In genomic region chr10:37014274-37015107, GRCm38 (mm10) we compare ENCODE assay signal across 8 mouse cellular contexts. TPM values are rescaled to one million over a fixed set of nuclear protein-coding genes. Genes with fewer than 3 reads are reported as not detected.
DNase-seq lines count a peak whose midpoint lies in the region; ATAC-seq and TF ChIP-seq lines count a peak whose summit lies in the region.

No protein-coding gene starts in this region.

- no peaks in the 10 kb centered on the region for H3K4me1 ChIP-seq in intestine, postnatal 0 days (replicated peaks; ENCODE audit: control insufficient read depth, insufficient read depth, low read length)
- H3K4me1 ChIP-seq in limb, embryonic 10.5 days = no peaks in the 10 kb centered on the region

- H3K27ac ChIP-seq in intestine, postnatal 0 days (ENCODE audit: low read depth, low read length) = no peak overlapping the region
- no peak overlapping the region for H3K27ac ChIP-seq in limb, embryonic 10.5 days

- H3K9ac ChIP-seq in intestine, postnatal 0 days (ENCODE audit: low read depth, low read length) = no peak overlapping the region

- 48% methylated on average over 8 of the region's 8 CpGs for WGBS in intestine, postnatal 0 days
- 56% methylated on average over 8 of the region's 8 CpGs for WGBS in limb, embryonic 10.5 days

- peak; percentile 9 for DNase-seq in 3134 (ENCODE audit: extremely low read depth, insufficient read length, low spot score)
- peak; percentile 60 for DNase-seq in Muller cell, postnatal 12 days (ENCODE audit: inconsistent ontology term)
- peak; percentile 61 for DNase-seq in cerebellum, adult 9-10 months
- DNase-seq in limb, embryonic 10.5 days (ENCODE audit: low spot score) = peak; percentile 76
- DNase-seq in naive thymus-derived CD4-positive, alpha-beta T cell, adult 2 months (ENCODE audit: low read depth) = peak; percentile 71
- DNase-seq in testis, postnatal 10 days (ENCODE audit: low spot score) = peak; percentile 83

- ATAC-seq in frontal cortex, adult (ENCODE audit: low TSS enrichment) = peak; percentile 98
- ATAC-seq in intestine, postnatal 0 days = 0 out of 2 replicates have a peak, but pooled peaks have one; percentile 59

- H3K4me3 ChIP-seq in intestine, postnatal 0 days (ENCODE audit: low read depth, low read length) = no peak overlapping the region
- no peak overlapping the region for H3K4me3 ChIP-seq in limb, embryonic 10.5 days

- TF ChIP-seq CTCF in intestine, postnatal 0 days (IDR thresholded peaks at IDR 0.05; ENCODE audit: low read depth) = peak; percentile 92

- H3K36me3 ChIP-seq in intestine, postnatal 0 days (ENCODE audit: control insufficient read depth, insufficient read depth) = no peaks in the 10 kb centered on the region
- H3K36me3 ChIP-seq in limb, embryonic 10.5 days = no peaks in the 10 kb centered on the region

- H3K9me3 ChIP-seq in intestine, postnatal 0 days (ENCODE audit: control insufficient read depth) = no peaks in the 10 kb centered on the region
- no peaks in the 10 kb centered on the region for H3K9me3 ChIP-seq in limb, embryonic 10.5 days (replicated peaks)

- H3K4me2 ChIP-seq in intestine, postnatal 0 days (replicated peaks; ENCODE audit: low read depth) = no peak overlapping the region

- no peaks in the 10 kb centered on the region for H3K27me3 ChIP-seq in intestine, postnatal 0 days (replicated peaks; ENCODE audit: control insufficient read depth, insufficient read depth, low read length)
- H3K27me3 ChIP-seq in limb, embryonic 10.5 days (ENCODE audit: low read depth, poor library complexity, severe bottlenecking) = no peaks in the 10 kb centered on the region

RNA-seq across cellular contexts. Expression of gene Hdac2, which starts 40.1 kb away (rescaled TPM):
- polyA plus RNA-seq in intestine, postnatal 0 days (2015; fragmentation: Nextera tagmentation; extraction: Ambion mirVana) = 63.3 and 68.6 TPM in 2 replicates
- polyA plus RNA-seq in limb, embryonic 10.5 days (2016; fragmentation: Nextera tagmentation; extraction: Ambion mirVana) = 285 and 327 TPM in 2 replicates

Comparison
In these comparisons a context has a peak if more than half of its experiments do, and no peak if none do; other contexts are left out.
1. DNase-seq: peak in every context shown above with its lines; median percentile 83 in testis, postnatal 10 days; 76 in limb, embryonic 10.5 days; 71 in naive thymus-derived CD4-positive, alpha-beta T cell, adult 2 months; 61 in cerebellum, adult 9-10 months; 60 in Muller cell, postnatal 12 days; 9 in 3134.